Mouse (Mus musculus): ENCODE data around the gene Gm3409. TPM values are rescaled to one million over a fixed set of nuclear protein-coding genes. Genes with fewer than 3 reads are reported as not detected.
"Not testable (repeated sequence)": the region's sequence is repeated elsewhere in the genome, so short reads cannot be mapped to it uniquely, and the experiment has no call there.

Gm3409 gene
- polyA plus RNA-seq (2015; fragmentation: Nextera tagmentation; extraction: Ambion mirVana), result not detected in 2 replicates

GRCm38 (mm10) chr5:146537347-146537746 lies at the start of gene Gm3409:
Gene Gm3409, plus strand, starts transcription at chr5:146537647.
- H3K4me2 ChIP-seq (ENCODE audit: low read depth, low read length); H3K4me3 ChIP-seq (replicated peaks; ENCODE audit: low read length); H3K9ac ChIP-seq (ENCODE audit: low read length); H3K36me3 ChIP-seq (ENCODE audit: control insufficient read depth, insufficient read depth, low read length); H3K4me1 ChIP-seq (ENCODE audit: control insufficient read depth, insufficient read depth, low read length); H3K27ac ChIP-seq (ENCODE audit: low read length); ATAC-seq (ENCODE audit: insufficient read depth, low FRiP score); H3K27me3 ChIP-seq (ENCODE audit: control insufficient read depth, insufficient read depth, low read length); H3K9me3 ChIP-seq (replicated peaks; ENCODE audit: control insufficient read depth, low read length): not testable (repeated sequence)
- WGBS, result 93% methylated on average over 2 of the region's 3 CpGs

GRCm38 (mm10) chr5:146488959-146489358 lies 48.5 kb upstream of the Gm3409 start:
- WGBS, result 11% methylated on average over 3 of the region's 4 CpGs
- H3K4me1 ChIP-seq (ENCODE audit: control insufficient read depth, insufficient read depth, low read length); H3K9ac ChIP-seq (ENCODE audit: low read length); ATAC-seq (ENCODE audit: insufficient read depth, low FRiP score); H3K4me3 ChIP-seq (replicated peaks; ENCODE audit: low read length); H3K27me3 ChIP-seq (ENCODE audit: control insufficient read depth, insufficient read depth, low read length); H3K4me2 ChIP-seq (ENCODE audit: low read depth, low read length); H3K36me3 ChIP-seq (ENCODE audit: control insufficient read depth, insufficient read depth, low read length); H3K27ac ChIP-seq (ENCODE audit: low read length); H3K9me3 ChIP-seq (replicated peaks; ENCODE audit: control insufficient read depth, low read length): not testable (repeated sequence)

DNA sequence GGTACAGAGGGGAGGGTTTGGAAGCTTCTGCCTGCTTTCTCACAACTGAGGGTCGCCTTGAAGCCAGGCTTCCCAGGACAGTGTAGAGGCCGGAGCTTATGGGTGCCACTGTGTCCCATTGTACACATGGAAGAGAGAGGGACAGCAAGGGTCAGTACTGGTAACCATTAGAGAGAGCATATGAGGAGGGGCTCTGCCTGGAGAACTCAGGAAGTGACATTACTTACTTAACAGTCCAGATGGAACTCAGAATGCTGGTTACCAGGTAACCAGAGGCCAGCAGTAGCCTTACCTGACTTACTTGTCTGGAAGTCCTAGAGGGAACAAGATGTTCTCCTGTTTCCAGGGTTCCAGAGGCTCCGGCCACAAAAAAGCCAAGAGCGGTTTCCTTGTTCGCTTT lies 46.4 kb upstream of the Gm3409 start, which contains the start of gene Gm6370:
TSS of gene Gm6370 (plus strand) at position 301 of the 400 bp plus-strand sequence.
- not testable (repeated sequence) for H3K27ac ChIP-seq (ENCODE audit: low read length); H3K4me3 ChIP-seq (replicated peaks; ENCODE audit: low read length); H3K9me3 ChIP-seq (replicated peaks; ENCODE audit: control insufficient read depth, low read length); H3K4me2 ChIP-seq (ENCODE audit: low read depth, low read length); H3K9ac ChIP-seq (ENCODE audit: low read length); ATAC-seq (ENCODE audit: insufficient read depth, low FRiP score); H3K4me1 ChIP-seq (ENCODE audit: control insufficient read depth, insufficient read depth, low read length); H3K27me3 ChIP-seq (ENCODE audit: control insufficient read depth, insufficient read depth, low read length); H3K36me3 ChIP-seq (ENCODE audit: control insufficient read depth, insufficient read depth, low read length)
- WGBS, result no CpG with 5 or more reads among the region's 5 CpGs

DNA sequence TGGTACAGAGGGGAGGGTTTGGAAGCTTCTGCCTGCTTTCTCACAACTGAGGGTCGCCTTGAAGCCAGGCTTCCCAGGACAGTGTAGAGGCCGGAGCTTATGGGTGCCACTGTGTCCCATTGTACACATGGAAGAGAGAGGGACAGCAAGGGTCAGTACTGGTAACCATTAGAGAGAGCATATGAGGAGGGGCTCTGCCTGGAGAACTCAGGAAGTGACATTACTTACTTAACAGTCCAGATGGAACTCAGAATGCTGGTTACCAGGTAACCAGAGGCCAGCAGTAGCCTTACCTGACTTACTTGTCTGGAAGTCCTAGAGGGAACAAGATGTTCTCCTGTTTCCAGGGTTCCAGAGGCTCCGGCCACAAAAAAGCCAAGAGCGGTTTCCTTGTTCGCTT lies 35.3 kb upstream of the Gm3409 start, which contains the start of gene 4930449I24Rik:
TSS of gene 4930449I24Rik (plus strand) at position 301 of the 400 bp plus-strand sequence.
- H3K4me1 ChIP-seq (ENCODE audit: control insufficient read depth, insufficient read depth, low read length); H3K36me3 ChIP-seq (ENCODE audit: control insufficient read depth, insufficient read depth, low read length); ATAC-seq (ENCODE audit: insufficient read depth, low FRiP score); H3K9ac ChIP-seq (ENCODE audit: low read length); H3K4me3 ChIP-seq (replicated peaks; ENCODE audit: low read length); H3K27ac ChIP-seq (ENCODE audit: low read length); H3K27me3 ChIP-seq (ENCODE audit: control insufficient read depth, insufficient read depth, low read length); H3K4me2 ChIP-seq (ENCODE audit: low read depth, low read length); H3K9me3 ChIP-seq (replicated peaks; ENCODE audit: control insufficient read depth, low read length): not testable (repeated sequence)
- no CpG with 5 or more reads among the region's 5 CpGs for WGBS

GRCm38 (mm10) chr5:146513823-146514222 lies 23.6 kb upstream of the Gm3409 start, which contains the start of gene Gm3402:
Gene Gm3402, plus strand, starts transcription at chr5:146514123.
- not testable (repeated sequence) for ATAC-seq (ENCODE audit: insufficient read depth, low FRiP score); H3K36me3 ChIP-seq (ENCODE audit: control insufficient read depth, insufficient read depth, low read length); H3K27me3 ChIP-seq (ENCODE audit: control insufficient read depth, insufficient read depth, low read length); H3K4me1 ChIP-seq (ENCODE audit: control insufficient read depth, insufficient read depth, low read length); H3K9ac ChIP-seq (ENCODE audit: low read length); H3K9me3 ChIP-seq (replicated peaks; ENCODE audit: control insufficient read depth, low read length); H3K27ac ChIP-seq (ENCODE audit: low read length); H3K4me3 ChIP-seq (replicated peaks; ENCODE audit: low read length); H3K4me2 ChIP-seq (ENCODE audit: low read depth, low read length)
- no CpG with 5 or more reads among the region's 5 CpGs for WGBS

- H3K4me2 ChIP-seq (ENCODE audit: low read depth, low read length); H3K4me3 ChIP-seq (replicated peaks; ENCODE audit: low read length); H3K36me3 ChIP-seq (ENCODE audit: control insufficient read depth, insufficient read depth, low read length); H3K4me1 ChIP-seq (ENCODE audit: control insufficient read depth, insufficient read depth, low read length); ATAC-seq (ENCODE audit: insufficient read depth, low FRiP score); H3K9me3 ChIP-seq (replicated peaks; ENCODE audit: control insufficient read depth, low read length); H3K27me3 ChIP-seq (ENCODE audit: control insufficient read depth, insufficient read depth, low read length); H3K9ac ChIP-seq (ENCODE audit: low read length); H3K27ac ChIP-seq (ENCODE audit: low read length): not testable (repeated sequence)
- WGBS, result no CpG with 5 or more reads among the region's 3 CpGs
Measured at GRCm38 (mm10) chr5:146525501-146525900, 11.9 kb upstream of the Gm3409 start, which contains the start of gene Gm3404. Gene Gm3404, plus strand, starts transcription at chr5:146525801.

DNA sequence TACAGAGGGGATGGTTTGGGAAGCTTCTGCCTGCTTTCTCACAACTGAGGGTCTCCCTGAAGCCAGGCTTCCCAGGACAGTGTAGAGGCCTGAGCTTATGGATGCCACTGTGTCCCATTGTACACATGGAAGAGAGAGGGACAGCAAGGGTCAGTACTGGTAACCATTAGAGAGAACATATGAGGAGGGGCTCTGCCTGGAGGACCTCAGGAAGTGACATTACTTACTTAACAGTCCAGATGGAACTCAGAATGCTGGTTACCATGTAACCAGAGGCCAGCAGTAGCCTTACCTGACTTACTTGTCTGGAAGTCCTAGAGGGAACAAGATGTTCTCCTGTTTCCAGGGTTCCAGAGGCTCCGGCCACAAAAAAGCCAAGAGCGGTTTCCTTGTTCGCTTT lies 18.4 kb downstream of the Gm3409 start, which contains the start of gene Gm3415:
TSS of gene Gm3415 (plus strand) at position 301 of the 400 bp plus-strand sequence.
- H3K27me3 ChIP-seq (ENCODE audit: control insufficient read depth, insufficient read depth, low read length); H3K9me3 ChIP-seq (replicated peaks; ENCODE audit: control insufficient read depth, low read length); H3K9ac ChIP-seq (ENCODE audit: low read length); H3K36me3 ChIP-seq (ENCODE audit: control insufficient read depth, insufficient read depth, low read length); H3K4me1 ChIP-seq (ENCODE audit: control insufficient read depth, insufficient read depth, low read length); H3K4me3 ChIP-seq (replicated peaks; ENCODE audit: low read length); ATAC-seq (ENCODE audit: insufficient read depth, low FRiP score); H3K4me2 ChIP-seq (ENCODE audit: low read depth, low read length); H3K27ac ChIP-seq (ENCODE audit: low read length): not testable (repeated sequence)
- no CpG with 5 or more reads among the region's 3 CpGs for whole genome bisulfite sequencing

DNA sequence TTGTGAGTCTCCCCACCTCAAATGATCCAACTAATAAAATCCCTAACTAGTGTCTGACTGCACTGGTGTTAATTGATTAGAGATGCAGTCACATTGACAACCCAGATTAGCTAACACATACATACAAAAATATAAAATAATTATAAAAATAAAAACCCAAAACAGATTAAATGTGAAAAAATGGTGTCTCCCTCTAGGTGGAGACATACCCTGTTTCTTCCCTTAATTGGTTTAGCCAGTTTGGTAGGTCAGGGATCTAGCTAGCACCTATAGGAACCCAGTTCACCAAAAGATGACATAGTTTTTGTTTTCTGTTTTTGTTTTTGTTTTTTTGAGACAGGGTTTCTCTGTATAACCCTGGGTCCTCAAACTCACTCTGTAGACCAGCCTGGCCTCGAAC lies 26.8 kb downstream of the Gm3409 start:
- H3K9me3 ChIP-seq (replicated peaks; ENCODE audit: control insufficient read depth, low read length), result no peaks in the 10 kb centered on the region
- 85% methylated on average over 1 of the region's 1 CpGs for WGBS
- H3K4me3 ChIP-seq (replicated peaks; ENCODE audit: low read length), result no peak overlapping the region
- no peak overlapping the region for H3K9ac ChIP-seq (ENCODE audit: low read length)
- no peak overlapping the region for H3K4me2 ChIP-seq (ENCODE audit: low read depth, low read length)
- no peak for ATAC-seq (ENCODE audit: insufficient read depth, low FRiP score)
- H3K27me3 ChIP-seq (ENCODE audit: control insufficient read depth, insufficient read depth, low read length), result no peaks in the 10 kb centered on the region
- no peaks in the 10 kb centered on the region for H3K36me3 ChIP-seq (ENCODE audit: control insufficient read depth, insufficient read depth, low read length)
- H3K4me1 ChIP-seq (ENCODE audit: control insufficient read depth, insufficient read depth, low read length), result no peaks in the 10 kb centered on the region
- H3K27ac ChIP-seq (ENCODE audit: low read length), result no peak overlapping the region

DNA sequence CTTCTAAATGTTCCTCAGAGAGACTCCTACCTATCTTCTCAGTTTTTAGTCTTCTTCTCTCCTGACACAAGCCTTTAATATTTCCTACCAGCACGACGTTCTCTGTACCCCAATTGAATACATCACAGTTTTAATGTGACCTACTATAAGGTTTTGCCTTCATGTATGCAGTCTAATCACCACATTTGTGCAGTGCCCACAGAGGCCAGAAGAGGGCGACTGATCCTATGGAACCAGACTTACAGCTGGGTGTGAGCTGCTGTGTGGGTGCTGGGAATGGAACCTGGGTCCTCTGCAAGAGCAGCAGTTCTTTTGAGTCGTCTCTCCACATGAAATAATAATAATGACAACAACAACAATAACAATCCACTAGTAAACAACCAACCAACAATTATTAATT lies 29.6 kb downstream of the Gm3409 start:
- H3K9me3 ChIP-seq (replicated peaks; ENCODE audit: control insufficient read depth, low read length), result no peaks in the 10 kb centered on the region
- no peak for ATAC-seq (ENCODE audit: insufficient read depth, low FRiP score)
- no peak overlapping the region for H3K27ac ChIP-seq (ENCODE audit: low read length)
- H3K9ac ChIP-seq (ENCODE audit: low read length), result no peak overlapping the region
- no peak overlapping the region for H3K4me2 ChIP-seq (ENCODE audit: low read depth, low read length)
- no peaks in the 10 kb centered on the region for H3K4me1 ChIP-seq (ENCODE audit: control insufficient read depth, insufficient read depth, low read length)
- 57% methylated on average over 4 of the region's 4 CpGs for WGBS
- H3K27me3 ChIP-seq (ENCODE audit: control insufficient read depth, insufficient read depth, low read length), result no peaks in the 10 kb centered on the region
- no peak overlapping the region for H3K4me3 ChIP-seq (replicated peaks; ENCODE audit: low read length)
- H3K36me3 ChIP-seq (ENCODE audit: control insufficient read depth, insufficient read depth, low read length), result no peaks in the 10 kb centered on the region
